Mouse (Mus musculus) limb, embryonic 13.5 days (tissue): ENCODE results near the gene E130114P18Rik. TPM values are rescaled to one million over a fixed set of nuclear protein-coding genes. Genes with fewer than 3 reads are reported as not detected.
A peak's percentile ranks its signal among the peaks of the same experiment; 100 is the strongest.

Experiments used
- ATAC-seq: fragments of 200-750 bp; cut with Nextera tagmentation; 2 replicates; pipeline ENCODE4 v1.8.0; 2017; ENCODE audit warnings: low read depth, moderate number of reproducible peaks, moderate TSS enrichment; ENCODE audit not compliant: low FRiP score
- H3K27ac ChIP-seq: fragments of 300-500 bp; sonication (generic); 2 replicates; pipeline ENCODE4 v1.5.1; 2015; ENCODE audit warnings: inconsistent platforms, mild to moderate bottlenecking, moderate library complexity
- H3K27me3 ChIP-seq: fragments of 300-500 bp; sonication (generic); 2 replicates; pipeline ENCODE4 v1.6.1; 2015; ENCODE audit warnings: mild to moderate bottlenecking, inconsistent platforms
- H3K36me3 ChIP-seq: fragments of 300-500 bp; sonication (generic); 2 replicates; pipeline ENCODE4 v1.6.1; 2015; ENCODE audit warnings: inconsistent platforms, mild to moderate bottlenecking, moderate library complexity
- H3K4me1 ChIP-seq: fragments of 300-500 bp; sonication (generic); 2 replicates; pipeline ENCODE4 v1.6.1; 2015; ENCODE audit warnings: inconsistent platforms
- H3K4me2 ChIP-seq: fragments of 300-500 bp; sonication (generic); replicated peaks from 2 replicates; pipeline ENCODE4 v1.6.1; 2015; ENCODE audit warnings: inconsistent platforms, mild to moderate bottlenecking, moderate library complexity
- H3K4me3 ChIP-seq: fragments of 300-500 bp; sonication (generic); 2 replicates; pipeline ENCODE4 v1.5.1; 2015; ENCODE audit warnings: moderate library complexity, mild to moderate bottlenecking, inconsistent platforms
- H3K9ac ChIP-seq: fragments of 300-500 bp; sonication (generic); 2 replicates; pipeline ENCODE4 v1.6.1; 2015; ENCODE audit warnings: mild to moderate bottlenecking, inconsistent platforms
- H3K9me3 ChIP-seq: fragments of 300-500 bp; sonication (generic); 2 replicates; pipeline ENCODE4 v1.6.1; 2016; ENCODE audit warnings: inconsistent platforms
- WGBS: fragments of 180-500 bp; shearing (Covaris S2); methylation state at CpG from one replicate; pipeline ENCODE4 v1.1.7; 2015; 5-methylcytosine and 5-hydroxymethylcytosine counted together
- polyA plus RNA-seq: library from polyadenylated mRNA; unstranded; fragments of >200 nt; fragmentation: Nextera tagmentation; extraction: Ambion mirVana; gene quantifications from 2 replicates; pipeline ENCODE4 v1.2.1, GENCODE M21; 2015

E130114P18Rik gene
- polyA plus RNA-seq, 1 experiment from 2014 or later: 3.7 TPM

DNA sequence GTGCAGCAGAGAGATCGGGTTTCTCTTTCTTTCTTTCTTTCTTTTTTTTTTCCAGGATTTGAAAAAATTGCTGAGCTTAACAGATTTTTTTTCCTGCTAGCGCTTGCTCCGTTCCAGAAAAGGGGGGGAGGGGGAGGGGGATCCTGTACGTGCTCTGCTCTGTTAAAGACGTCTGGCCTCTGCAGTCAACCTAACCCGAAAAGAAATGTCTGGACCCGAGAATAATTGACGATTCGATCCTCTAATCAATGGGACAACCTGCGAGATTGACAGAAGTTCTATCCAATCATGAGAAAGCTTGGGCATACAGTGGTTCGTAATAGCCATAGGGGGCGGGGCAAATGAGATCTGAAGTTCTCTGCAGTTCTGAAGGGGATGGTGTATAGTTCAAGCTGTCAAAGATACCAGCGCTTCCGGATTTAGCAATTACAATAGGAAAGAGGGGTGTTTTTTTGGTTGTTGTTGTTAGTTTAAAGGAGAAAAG, 4.7 kb downstream of the E130114P18Rik start:
- ATAC-seq: peak; percentile 65
- no peaks in the 10 kb centered on the region for H3K27me3 ChIP-seq
- WGBS: 0% methylated on average over 14 of the region's 14 CpGs
- no peaks in the 10 kb centered on the region for H3K9me3 ChIP-seq
- peak overlapping the region; percentile 93 for H3K27ac ChIP-seq
- H3K36me3 ChIP-seq: no peaks in the 10 kb centered on the region
- H3K9ac ChIP-seq: peak overlapping the region; percentile 70; the same call in 1 of the 2 replicates
- H3K4me1 ChIP-seq: peaks cover 27% of the 10 kb centered on the region
- H3K4me2 ChIP-seq: peak overlapping the region; percentile 66
- peak overlapping the region; percentile 49 for H3K4me3 ChIP-seq

DNA sequence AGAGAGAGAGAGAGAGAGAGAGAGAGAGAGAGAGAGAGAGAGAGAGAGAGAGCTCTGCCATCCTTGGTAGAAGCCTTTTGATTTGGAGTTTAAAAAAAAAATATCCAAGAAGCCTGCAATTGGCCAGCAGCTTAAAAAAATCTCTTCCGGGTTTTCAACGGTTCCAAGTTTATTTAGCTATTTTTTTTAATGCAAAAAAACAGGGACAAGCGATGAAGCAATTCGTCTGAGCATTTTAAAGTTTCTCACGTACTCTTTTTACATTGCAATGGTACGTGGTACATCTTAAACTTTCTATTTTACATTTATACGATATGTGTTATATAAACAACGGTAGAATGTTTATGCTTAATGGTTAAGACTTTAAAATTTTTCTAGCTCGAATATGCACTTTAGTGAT, 5.2 kb downstream of the E130114P18Rik start, which contains the start of gene Nfia:
Gene Nfia (plus strand): TSS at position 94 of the 400 bp plus-strand sequence.
- Histone ChIP-seq H3K27me3 (no peaks in the 10 kb centered on the region), H3K4me2 (peak within 1 kb of the TSS; percentile 66), H3K9me3 (no peaks in the 10 kb centered on the region), H3K36me3 (no peaks in the 10 kb centered on the region), H3K4me1 (peaks cover 27% of the 10 kb centered on the region), H3K27ac (peak within 1 kb of the TSS; percentile 93), H3K9ac (peak within 1 kb of the TSS; percentile 70), H3K4me3 (peak within 1 kb of the TSS; percentile 49)
- ATAC-seq: no peak
- WGBS: under 1% methylated on average over 9 of the region's 9 CpGs

DNA sequence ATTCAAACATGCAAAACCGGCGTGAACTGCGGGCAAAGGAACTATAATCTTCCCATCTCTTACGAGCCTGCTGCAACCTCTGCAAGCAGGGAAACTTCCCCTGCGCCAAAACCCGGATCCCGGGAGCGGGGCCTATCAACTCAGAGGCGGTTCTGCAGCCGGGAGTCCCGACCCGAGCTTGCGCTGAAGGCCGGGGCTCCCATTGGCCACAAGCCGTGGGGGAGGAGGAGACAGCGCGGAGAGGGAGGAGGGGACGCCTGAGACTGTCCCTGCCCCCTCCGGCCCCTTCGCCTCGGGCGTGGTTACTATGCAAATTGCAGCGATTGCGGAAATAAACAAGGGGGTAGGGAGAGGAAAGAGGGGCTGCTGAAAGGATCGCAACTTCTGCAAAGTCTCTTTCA, 5.8 kb downstream of the E130114P18Rik start:
- Histone ChIP-seq H3K27me3 (no peaks in the 10 kb centered on the region), H3K36me3 (no peaks in the 10 kb centered on the region), H3K27ac (peak overlapping the region; percentile 93), H3K9me3 (no peaks in the 10 kb centered on the region), H3K4me3 (peak overlapping the region; percentile 49), H3K4me2 (peak overlapping the region; percentile 66), H3K4me1 (peaks cover 27% of the 10 kb centered on the region), H3K9ac (peak overlapping the region; percentile 70)
- under 1% methylated on average over 25 of the region's 25 CpGs for WGBS
- ATAC-seq: peak; percentile 94

DNA sequence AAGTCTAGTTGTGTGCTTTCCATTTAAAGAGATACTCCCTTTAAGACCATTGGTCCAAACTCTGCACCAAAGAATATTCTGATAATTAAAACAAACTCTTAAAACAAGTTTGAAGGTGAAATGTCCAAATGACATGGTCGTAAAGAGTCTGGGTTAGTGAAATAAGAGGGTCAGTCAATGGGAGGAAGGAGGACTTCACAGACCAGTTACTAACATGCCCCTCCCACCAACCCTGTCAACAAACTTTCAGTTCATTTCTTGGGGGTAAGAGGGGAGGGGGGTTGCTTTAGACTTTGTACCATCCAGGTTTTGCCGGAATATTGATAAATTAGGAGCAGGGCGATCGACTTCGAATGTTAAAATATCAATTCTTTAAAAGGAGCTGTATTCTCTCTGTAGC, 6.5 kb downstream of the E130114P18Rik start:
- Histone ChIP-seq H3K27me3 (no peaks in the 10 kb centered on the region), H3K4me2 (peak overlapping the region; percentile 66), H3K9ac (peak overlapping the region; percentile 70), H3K9me3 (no peaks in the 10 kb centered on the region), H3K4me3 (peak overlapping the region; percentile 49), H3K4me1 (peaks cover 25% of the 10 kb centered on the region), H3K27ac (peak overlapping the region; percentile 93), H3K36me3 (no peaks in the 10 kb centered on the region)
- 6% methylated on average over 5 of the region's 5 CpGs for WGBS
- ATAC-seq: no peak

DNA sequence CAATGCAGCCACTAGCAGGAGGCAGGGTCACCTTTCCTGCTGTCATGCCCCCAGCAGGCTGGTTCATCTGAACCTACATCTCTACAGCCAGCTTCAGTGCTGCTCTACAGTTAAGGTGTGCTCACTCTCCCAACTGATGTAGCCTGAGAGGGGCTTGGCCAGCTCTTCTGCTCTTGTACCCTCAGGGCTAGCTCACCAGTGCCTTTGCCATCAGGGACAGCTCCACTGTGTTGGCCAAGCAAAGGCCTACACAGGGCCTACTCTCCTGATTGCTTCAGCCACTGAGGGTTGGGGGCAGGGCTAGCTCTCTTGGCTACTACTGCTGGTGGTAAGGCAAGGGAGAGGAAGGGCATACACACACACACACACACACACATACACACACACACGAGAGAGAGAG, 8.0 kb downstream of the E130114P18Rik start:
- Histone ChIP-seq H3K27me3 (no peaks in the 10 kb centered on the region), H3K4me1 (peaks cover 17% of the 10 kb centered on the region), H3K36me3 (no peaks in the 10 kb centered on the region), H3K9ac (no peak overlapping the region), H3K27ac (no peak overlapping the region), H3K9me3 (no peaks in the 10 kb centered on the region), H3K4me2 (no peak overlapping the region), H3K4me3 (no peak overlapping the region)
- ATAC-seq: no peak
- WGBS: no CpG with 5 or more reads among the region's 1 CpGs

DNA sequence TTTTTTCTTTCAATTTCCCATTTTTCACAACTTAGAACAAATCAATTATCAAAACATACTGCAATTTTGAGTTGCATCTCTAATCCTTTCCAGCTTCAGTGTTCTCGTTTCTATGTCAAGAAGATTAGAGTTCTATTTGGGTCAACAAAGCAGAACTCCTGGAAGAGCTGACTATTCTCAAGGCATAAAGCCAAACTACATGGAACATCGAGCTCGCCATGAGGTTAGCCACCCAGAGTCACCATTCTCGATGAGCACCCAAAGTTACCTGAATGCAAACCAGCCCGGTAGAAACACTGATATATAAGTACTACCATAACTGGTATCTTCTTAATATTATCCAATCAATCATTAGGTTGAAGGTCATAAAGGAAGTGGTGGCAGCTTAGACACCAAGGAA, 10.4 kb downstream of the E130114P18Rik start:
- Histone ChIP-seq H3K4me2 (no peak overlapping the region), H3K27ac (no peak overlapping the region), H3K9me3 (no peaks in the 10 kb centered on the region), H3K4me3 (no peak overlapping the region), H3K27me3 (no peaks in the 10 kb centered on the region), H3K4me1 (peaks cover 4% of the 10 kb centered on the region), H3K9ac (no peak overlapping the region), H3K36me3 (no peaks in the 10 kb centered on the region)
- ATAC-seq: no peak
- 92% methylated on average over 5 of the region's 5 CpGs for whole genome bisulfite sequencing

DNA sequence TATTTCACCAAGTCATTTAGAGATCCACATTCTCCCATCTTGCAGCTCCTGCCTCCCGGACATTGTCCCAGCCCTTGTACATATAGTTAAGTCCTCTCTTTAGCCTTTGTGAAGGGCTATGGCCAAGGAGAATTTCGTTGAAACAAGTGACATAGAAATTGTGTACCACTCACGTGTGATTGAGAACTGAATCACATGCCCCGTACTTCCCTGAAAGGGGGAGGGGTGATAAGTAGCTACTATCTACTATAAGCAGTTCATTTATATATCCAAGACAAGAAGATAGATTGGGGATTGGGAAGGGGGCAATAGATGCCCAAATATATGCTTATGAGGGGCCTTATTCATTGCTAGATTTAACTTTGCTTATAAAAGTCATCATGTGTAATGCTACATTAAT, 10.9 kb downstream of the E130114P18Rik start:
- 81% methylated on average over 4 of the region's 4 CpGs for WGBS
- Histone ChIP-seq H3K9ac (no peak overlapping the region), H3K4me1 (peaks cover 4% of the 10 kb centered on the region), H3K27ac (no peak overlapping the region), H3K36me3 (no peaks in the 10 kb centered on the region), H3K4me3 (no peak overlapping the region), H3K9me3 (no peaks in the 10 kb centered on the region), H3K27me3 (no peaks in the 10 kb centered on the region), H3K4me2 (no peak overlapping the region)
- no peak for ATAC-seq

DNA sequence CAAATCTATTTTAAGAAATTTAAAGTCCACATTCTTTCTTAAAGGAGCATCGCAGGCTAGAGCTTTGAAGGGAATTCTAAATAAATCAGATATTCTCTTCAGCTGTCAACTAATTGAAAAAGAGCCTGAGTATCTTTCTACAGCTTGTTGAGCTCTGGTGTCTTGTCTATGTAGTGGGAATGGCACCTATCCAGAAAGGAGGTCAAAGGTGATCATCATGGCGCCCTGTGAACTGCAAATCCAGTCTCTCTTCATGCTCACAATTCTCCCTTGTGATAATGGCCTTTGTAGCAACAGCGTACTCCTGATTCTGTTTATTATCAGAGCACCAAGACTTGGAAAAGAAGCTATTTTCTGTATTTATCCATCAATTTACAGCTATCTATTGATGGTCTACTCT, 11.8 kb downstream of the E130114P18Rik start:
- no peak overlapping the region for H3K9ac ChIP-seq
- 84% methylated on average over 3 of the region's 3 CpGs for WGBS
- no peak for ATAC-seq

DNA sequence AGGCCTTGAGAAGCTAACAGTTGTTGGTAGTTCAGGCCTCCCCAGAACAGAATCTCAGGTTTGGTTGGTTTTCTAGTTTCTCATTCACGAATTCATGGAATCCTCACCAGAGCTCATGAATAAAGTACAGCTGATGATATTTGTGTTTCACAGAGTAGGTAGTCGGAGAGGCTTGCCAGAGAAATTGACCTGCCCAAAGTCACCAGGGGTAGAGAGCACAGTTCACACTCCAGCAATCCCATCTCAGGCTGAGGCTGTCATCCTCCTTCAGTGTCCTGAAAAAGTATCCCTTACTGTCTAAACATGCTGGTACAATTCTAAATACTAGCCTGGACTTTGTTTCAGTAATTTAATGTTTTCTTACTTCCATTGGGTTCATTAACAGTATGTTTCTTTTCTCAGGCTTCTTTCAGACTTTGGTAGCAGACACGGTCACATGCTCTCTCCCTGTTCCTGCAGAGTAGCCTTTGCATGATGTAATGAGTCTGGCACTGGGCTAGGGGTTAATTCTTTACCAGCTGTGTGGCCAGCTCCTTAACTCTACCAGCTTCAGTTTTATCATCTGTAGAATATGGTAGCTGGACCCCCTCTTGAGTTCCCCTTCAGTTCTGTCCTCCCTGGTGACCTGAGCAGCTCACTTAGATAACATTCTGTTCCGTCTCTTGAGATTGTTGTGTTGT, 12.4 kb downstream of the E130114P18Rik start:
- Histone ChIP-seq H3K4me3 (no peak overlapping the region), H3K9me3 (no peaks in the 10 kb centered on the region), H3K9ac (no peak overlapping the region), H3K27ac (no peak overlapping the region), H3K36me3 (no peaks in the 10 kb centered on the region), H3K4me1 (no peaks in the 10 kb centered on the region), H3K4me2 (no peak overlapping the region), H3K27me3 (no peaks in the 10 kb centered on the region)
- ATAC-seq: no peak
- 76% methylated on average over 4 of the region's 4 CpGs for whole genome bisulfite sequencing

More for the DNA sequence above, 11.8 kb downstream of the E130114P18Rik start:
- H3K4me2 ChIP-seq: no peak overlapping the region
- H3K4me1 ChIP-seq: no peaks in the 10 kb centered on the region
- no peaks in the 10 kb centered on the region for H3K27me3 ChIP-seq
- H3K9me3 ChIP-seq: no peaks in the 10 kb centered on the region
- H3K27ac ChIP-seq: no peak overlapping the region
- no peaks in the 10 kb centered on the region for H3K36me3 ChIP-seq
- H3K4me3 ChIP-seq: no peak overlapping the region

DNA sequence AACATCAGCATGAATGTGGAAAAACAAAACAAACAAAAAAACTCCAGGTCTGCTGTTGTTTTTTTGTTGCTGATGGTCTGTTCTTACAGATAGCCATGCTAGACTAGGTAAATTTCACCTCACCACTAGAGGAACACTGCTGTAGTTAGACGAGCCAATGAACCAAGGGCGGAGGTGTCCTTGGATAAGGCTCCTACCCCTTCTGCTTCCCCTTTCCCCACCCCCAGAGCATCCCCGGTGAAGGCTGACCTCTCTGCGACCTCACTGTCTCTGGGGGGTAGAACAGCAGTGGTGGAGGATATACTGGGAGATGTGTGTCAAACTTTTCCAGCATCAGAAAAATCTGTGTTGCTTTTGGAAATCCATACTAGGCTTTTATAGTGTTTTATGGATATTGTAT, 13.3 kb downstream of the E130114P18Rik start:
- H3K4me1 ChIP-seq: 0 out of 2 replicates have a peak, but pooled peaks cover under 1% of the 10 kb centered on the region
- H3K4me2 ChIP-seq: no peak overlapping the region
- no peak overlapping the region for H3K9ac ChIP-seq
- no peaks in the 10 kb centered on the region for H3K27me3 ChIP-seq
- no peaks in the 10 kb centered on the region for H3K36me3 ChIP-seq
- no peak overlapping the region for H3K27ac ChIP-seq
- H3K4me3 ChIP-seq: no peak overlapping the region
- 30% methylated on average over 4 of the region's 4 CpGs for WGBS
- no peaks in the 10 kb centered on the region for H3K9me3 ChIP-seq
- ATAC-seq: no peak

DNA sequence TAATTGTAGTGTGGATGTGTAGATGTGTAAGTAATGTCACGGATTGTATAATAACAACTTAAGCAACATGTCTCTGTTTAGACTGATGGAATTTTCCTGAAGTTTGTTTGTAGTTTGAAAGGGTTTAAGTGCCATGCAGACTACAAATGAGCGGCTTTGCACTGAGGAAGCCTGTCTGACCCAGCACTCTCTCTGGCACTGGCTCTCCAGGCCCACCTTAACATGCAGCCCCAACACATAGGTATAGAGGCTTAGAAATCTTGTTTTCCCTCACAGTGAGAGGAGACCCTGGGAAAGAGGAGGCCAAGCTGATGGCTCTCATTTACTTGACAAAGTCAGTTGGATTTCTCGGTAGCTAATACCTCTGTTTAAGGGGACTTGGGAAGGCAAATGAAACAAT, 19.2 kb downstream of the E130114P18Rik start:
- 44% methylated on average over 3 of the region's 3 CpGs for WGBS
- ATAC-seq: no peak
- Histone ChIP-seq H3K4me1 (peaks cover 45% of the 10 kb centered on the region), H3K9ac (peak overlapping the region; percentile 73), H3K9me3 (no peaks in the 10 kb centered on the region), H3K4me2 (peak overlapping the region; percentile 70), H3K27ac (no peak overlapping the region), H3K4me3 (peak overlapping the region; percentile 58), H3K27me3 (peaks cover 5% of the 10 kb centered on the region), H3K36me3 (no peaks in the 10 kb centered on the region)

DNA sequence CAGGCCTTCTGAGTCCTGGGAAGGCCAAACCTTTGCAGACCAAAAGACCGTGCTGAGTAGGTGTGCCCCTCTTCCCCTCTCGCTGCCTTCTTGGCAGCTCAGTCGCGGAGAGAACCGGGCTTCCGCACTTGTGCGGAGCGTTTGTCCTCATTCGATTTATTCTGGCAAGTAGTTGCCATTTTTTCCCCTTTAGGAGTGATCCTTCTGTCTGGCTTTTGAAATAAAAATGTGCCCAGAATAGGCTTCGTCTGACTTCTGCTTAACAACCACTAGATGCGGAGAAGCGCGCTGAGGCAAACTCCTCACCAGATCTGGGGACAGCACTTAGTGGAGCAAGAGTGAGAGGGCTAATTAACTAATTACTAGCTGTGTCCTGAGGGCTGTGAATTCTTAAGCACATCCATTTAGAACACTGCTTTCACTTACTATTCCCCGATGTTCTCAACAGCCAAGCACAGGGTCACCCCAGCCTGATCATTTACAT, 19.9 kb downstream of the E130114P18Rik start:
- Histone ChIP-seq H3K9ac (peak overlapping the region; percentile 73), H3K36me3 (no peaks in the 10 kb centered on the region), H3K4me3 (peak overlapping the region; percentile 58), H3K4me1 (peaks cover 49% of the 10 kb centered on the region), H3K27me3 (peaks cover 5% of the 10 kb centered on the region), H3K9me3 (no peaks in the 10 kb centered on the region), H3K27ac (peak overlapping the region; percentile 82), H3K4me2 (peak overlapping the region; percentile 70)
- ATAC-seq: peak; percentile 17; the same call in 1 of the 2 replicates
- under 1% methylated on average over 14 of the region's 14 CpGs for WGBS
